Mouse (Mus musculus) cerebellum, postnatal 4 days (tissue): Measurements from ENCODE around the gene Slc7a5.

Source experiments
- DNase-seq, 2 experiments: peaks; one replicate each; pipeline ENCODE4 v3.0.0; 2022; ENCODE audit warnings: low spot score in 2 of 2, mixed read lengths in 1 of 2

The Slc7a5 gene

GRCm38 (mm10) chr8:121936391-121936790 lies 28.9 kb upstream of the Slc7a5 start:
- peak in 1 of 2 experiments; percentile 27 for DNase-seq

- peak; percentile 74 to 95 for DNase-seq
These were observed 28.1 kb upstream of the Slc7a5 start for GRCm38 (mm10) chr8:121935341-121936294.

- no peak for DNase-seq
These were observed 27.4 kb upstream of the Slc7a5 start for GRCm38 (mm10) chr8:121934923-121935322.

- peak in 1 of 2 experiments; percentile 37 for DNase-seq
These were observed 27.0 kb upstream of the Slc7a5 start for GRCm38 (mm10) chr8:121934506-121934905.

- DNase-seq = no peak
These were observed 25.4 kb upstream of the Slc7a5 start for GRCm38 (mm10) chr8:121932668-121933520.

- no peak for DNase-seq
These were observed 24.7 kb upstream of the Slc7a5 start for GRCm38 (mm10) chr8:121932026-121932667.

- no peak for DNase-seq
These were observed 24.1 kb upstream of the Slc7a5 start for GRCm38 (mm10) chr8:121931571-121931970.

- no peak for DNase-seq
These were observed 22.6 kb upstream of the Slc7a5 start for GRCm38 (mm10) chr8:121930047-121930446.

GRCm38 (mm10) chr8:121927316-121927715 lies 19.8 kb upstream of the Slc7a5 start:
- DNase-seq = peak; percentile 47 to 68

GRCm38 (mm10) chr8:121926266-121926665 lies 18.8 kb upstream of the Slc7a5 start:
- no peak for DNase-seq

- DNase-seq = peak; percentile 71 to 79
These were observed 18.1 kb upstream of the Slc7a5 start for GRCm38 (mm10) chr8:121925624-121926023.

GRCm38 (mm10) chr8:121924681-121925080 lies 17.2 kb upstream of the Slc7a5 start:
- no peak for DNase-seq

GRCm38 (mm10) chr8:121922101-121922500 lies 14.6 kb upstream of the Slc7a5 start:
- DNase-seq = no peak

- no peak for DNase-seq
These were observed 14.1 kb upstream of the Slc7a5 start for GRCm38 (mm10) chr8:121921582-121921981.

GRCm38 (mm10) chr8:121919731-121920130 lies 12.2 kb upstream of the Slc7a5 start:
- DNase-seq = no peak

- DNase-seq = no peak
These were observed 11.7 kb upstream of the Slc7a5 start for GRCm38 (mm10) chr8:121919158-121919557.

GRCm38 (mm10) chr8:121913378-121913777 lies 5.9 kb upstream of the Slc7a5 start:
- no peak for DNase-seq

- no peak for DNase-seq
These were observed 5.3 kb upstream of the Slc7a5 start for GRCm38 (mm10) chr8:121912831-121913230.

GRCm38 (mm10) chr8:121911987-121912386 lies 4.5 kb upstream of the Slc7a5 start:
- DNase-seq = no peak

- no peak for DNase-seq
These were observed 3.9 kb upstream of the Slc7a5 start for GRCm38 (mm10) chr8:121911400-121911799.

- DNase-seq = peak; percentile 71 to 82
These were observed 2.2 kb upstream of the Slc7a5 start for GRCm38 (mm10) chr8:121909663-121910062.

GRCm38 (mm10) chr8:121909148-121909541 lies 1.7 kb upstream of the Slc7a5 start:
- no peak for DNase-seq
